Mouse (Mus musculus) heart, embryonic 16.5 days (tissue): Measurements from ENCODE around the gene Ppp4r4. TPM values are rescaled to one million over a fixed set of nuclear protein-coding genes. Genes with fewer than 3 reads are reported as not detected.

Experiments used
- ATAC-seq: fragments of 200-750 bp; cut with Nextera tagmentation; replicated peaks from 2 replicates; pipeline ENCODE4 v1.8.0; 2017; ENCODE audit warnings: moderate number of reproducible peaks; ENCODE audit not compliant: insufficient read depth, low FRiP score; ENCODE audit errors: extremely low read depth
- H3K27ac ChIP-seq: fragments of 300-500 bp; sonication (generic); 2 replicates; pipeline ENCODE4 v1.5.1; 2014; ENCODE audit warnings: mild to moderate bottlenecking, low read length, control low read depth, moderate library complexity
- H3K27me3 ChIP-seq: fragments of 300-500 bp; sonication (generic); 2 replicates; pipeline ENCODE4 v1.6.1; 2014; ENCODE audit warnings: low read length, mixed read lengths; ENCODE audit not compliant: control insufficient read depth, insufficient read depth
- H3K36me3 ChIP-seq: fragments of 300-500 bp; sonication (generic); 2 replicates; pipeline ENCODE4 v1.6.1; 2014; ENCODE audit not compliant: control insufficient read depth, insufficient read depth
- H3K4me1 ChIP-seq: fragments of 300-500 bp; sonication (generic); 2 replicates; pipeline ENCODE4 v1.6.1; 2014; ENCODE audit warnings: low read length, mixed read lengths; ENCODE audit not compliant: control insufficient read depth, insufficient read depth
- H3K4me2 ChIP-seq: fragments of 300-500 bp; sonication (generic); 2 replicates; pipeline ENCODE4 v1.6.1; 2014; ENCODE audit warnings: low read depth, mild to moderate bottlenecking, control low read depth, low read length
- H3K4me3 ChIP-seq: fragments of 300-500 bp; sonication (generic); 2 replicates; pipeline ENCODE4 v1.5.1; 2014; ENCODE audit warnings: mild to moderate bottlenecking, control low read depth, low read length
- H3K9ac ChIP-seq: fragments of 300-500 bp; sonication (generic); 2 replicates; pipeline ENCODE4 v1.6.1; 2014; ENCODE audit warnings: low read length, control low read depth
- H3K9me3 ChIP-seq: fragments of 300-500 bp; sonication (generic); replicated peaks from 2 replicates; pipeline ENCODE4 v1.6.1; 2016; ENCODE audit warnings: low read length; ENCODE audit not compliant: control insufficient read depth
- WGBS: fragments of 180-500 bp; shearing (Covaris S2); extraction: QIAGEN DNeasy Blood & Tissue Kit; methylation state at CpG from one replicate; pipeline ENCODE4 v1.1.7; 2014; 5-methylcytosine and 5-hydroxymethylcytosine counted together
- polyA plus RNA-seq: library from polyadenylated mRNA; unstranded; fragments of >200 nt; fragmentation: Nextera tagmentation; extraction: Ambion mirVana; gene quantifications from 2 replicates; pipeline ENCODE4 v1.2.1, GENCODE M21; 2015

Ppp4r4 gene
- polyA plus RNA-seq, 1 experiment from 2014 or later = 0.17 TPM

GRCm38 (mm10) chr12:103583771-103584170 is 51.7 kb downstream of the Ppp4r4 start:
- no peak for ATAC-seq
- WGBS = 80% methylated on average over 8 of the region's 8 CpGs
- Histone ChIP-seq H3K27me3 (no peaks in the 10 kb centered on the region), H3K4me3 (no peak overlapping the region), H3K9me3 (no peaks in the 10 kb centered on the region), H3K9ac (no peak overlapping the region), H3K36me3 (no peaks in the 10 kb centered on the region), H3K27ac (no peak overlapping the region), H3K4me2 (no peak overlapping the region), H3K4me1 (no peaks in the 10 kb centered on the region)

DNA sequence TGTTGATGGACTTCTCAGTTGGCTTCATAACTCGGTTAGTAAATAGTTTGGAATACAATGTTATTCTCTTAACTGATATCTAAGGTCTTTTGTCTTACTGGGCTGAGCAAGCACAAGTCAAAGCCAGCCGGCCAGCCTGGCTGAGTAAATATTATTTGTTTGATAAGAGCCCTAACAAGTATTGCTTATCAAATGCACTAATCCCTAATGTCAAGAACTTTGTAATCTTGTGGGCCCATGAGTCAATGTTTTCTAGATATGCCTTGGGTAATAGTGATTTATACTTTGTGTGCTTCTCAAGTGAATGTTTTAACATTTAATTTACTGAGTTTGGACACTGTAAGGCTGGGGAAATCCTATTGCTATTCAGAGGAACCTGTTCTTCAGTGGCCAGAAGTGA is 66.3 kb downstream of the Ppp4r4 start:
- H3K36me3 ChIP-seq = no peaks in the 10 kb centered on the region
- no peak overlapping the region for H3K4me3 ChIP-seq
- no peaks in the 10 kb centered on the region for H3K4me1 ChIP-seq
- H3K4me2 ChIP-seq = no peak overlapping the region
- no peak for ATAC-seq
- H3K9me3 ChIP-seq = no peaks in the 10 kb centered on the region
- no peak overlapping the region for H3K27ac ChIP-seq
- H3K9ac ChIP-seq = no peak overlapping the region
- WGBS = 19% methylated on average over 2 of the region's 2 CpGs
- H3K27me3 ChIP-seq = no peaks in the 10 kb centered on the region

DNA sequence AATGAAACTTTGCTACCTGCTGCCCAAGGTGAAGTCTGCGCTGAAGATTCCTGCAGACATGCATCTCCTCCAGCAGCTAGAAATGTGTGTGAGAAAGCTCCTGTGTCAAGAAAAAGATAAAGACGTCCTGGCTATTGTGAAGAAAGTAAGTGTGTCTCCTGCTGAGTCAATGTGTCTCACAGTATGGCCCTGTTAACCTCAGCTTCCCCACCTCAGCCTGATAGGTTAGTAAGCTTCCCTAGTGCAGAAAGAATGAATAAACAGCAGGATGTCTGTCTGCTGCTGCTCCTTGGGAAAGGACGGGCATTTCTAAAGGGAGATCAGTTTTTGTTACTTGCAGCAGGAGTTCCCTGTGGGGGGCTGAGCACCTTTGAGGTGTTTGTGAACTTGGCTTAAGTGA is 68.3 kb downstream of the Ppp4r4 start:
- no peak for ATAC-seq
- H3K9me3 ChIP-seq = no peaks in the 10 kb centered on the region
- H3K4me1 ChIP-seq = no peaks in the 10 kb centered on the region
- no peak overlapping the region for H3K4me2 ChIP-seq
- no peak overlapping the region for H3K4me3 ChIP-seq
- no peaks in the 10 kb centered on the region for H3K36me3 ChIP-seq
- H3K27ac ChIP-seq = no peak overlapping the region
- no peak overlapping the region for H3K9ac ChIP-seq
- no peaks in the 10 kb centered on the region for H3K27me3 ChIP-seq
- 28% methylated on average over 3 of the region's 3 CpGs for whole genome bisulfite sequencing

GRCm38 (mm10) chr12:103601839-103602238 is 69.8 kb downstream of the Ppp4r4 start:
- Histone ChIP-seq H3K4me2 (no peak overlapping the region), H3K4me3 (no peak overlapping the region), H3K9ac (no peak overlapping the region), H3K27ac (no peak overlapping the region), H3K36me3 (no peaks in the 10 kb centered on the region), H3K27me3 (no peaks in the 10 kb centered on the region), H3K9me3 (no peaks in the 10 kb centered on the region), H3K4me1 (no peaks in the 10 kb centered on the region)
- WGBS = 77% methylated on average over 3 of the region's 3 CpGs
- ATAC-seq = no peak

- no peak overlapping the region for H3K27ac ChIP-seq
- 82% methylated on average over 1 of the region's 1 CpGs for WGBS
Observed at GRCm38 (mm10) chr12:103615141-103615540, 83.1 kb downstream of the Ppp4r4 start.

GRCm38 (mm10) chr12:103615734-103616133 is 83.7 kb downstream of the Ppp4r4 start:
- no peak overlapping the region for H3K27ac ChIP-seq
- H3K4me1 ChIP-seq = no peaks in the 10 kb centered on the region
- H3K36me3 ChIP-seq = no peaks in the 10 kb centered on the region
- no peak for ATAC-seq
- H3K4me2 ChIP-seq = no peak overlapping the region
- no peaks in the 10 kb centered on the region for H3K27me3 ChIP-seq
- no peaks in the 10 kb centered on the region for H3K9me3 ChIP-seq
- no peak overlapping the region for H3K4me3 ChIP-seq
- no peak overlapping the region for H3K9ac ChIP-seq
- 73% methylated on average over 4 of the region's 4 CpGs for WGBS

More at GRCm38 (mm10) chr12:103615141-103615540, 83.1 kb downstream of the Ppp4r4 start:
- ATAC-seq = no peak
- Histone ChIP-seq H3K9me3 (no peaks in the 10 kb centered on the region), H3K4me1 (no peaks in the 10 kb centered on the region), H3K9ac (no peak overlapping the region), H3K4me2 (no peak overlapping the region), H3K36me3 (no peaks in the 10 kb centered on the region), H3K27me3 (no peaks in the 10 kb centered on the region), H3K4me3 (no peak overlapping the region)

GRCm38 (mm10) chr12:103616860-103617261 is 84.8 kb downstream of the Ppp4r4 start:
- Histone ChIP-seq H3K9ac (no peak overlapping the region), H3K4me1 (no peaks in the 10 kb centered on the region), H3K4me3 (no peak overlapping the region), H3K27ac (no peak overlapping the region), H3K9me3 (no peaks in the 10 kb centered on the region), H3K27me3 (no peaks in the 10 kb centered on the region), H3K4me2 (no peak overlapping the region), H3K36me3 (no peaks in the 10 kb centered on the region)
- 46% methylated on average over 10 of the region's 10 CpGs for WGBS
- ATAC-seq = no peak

DNA sequence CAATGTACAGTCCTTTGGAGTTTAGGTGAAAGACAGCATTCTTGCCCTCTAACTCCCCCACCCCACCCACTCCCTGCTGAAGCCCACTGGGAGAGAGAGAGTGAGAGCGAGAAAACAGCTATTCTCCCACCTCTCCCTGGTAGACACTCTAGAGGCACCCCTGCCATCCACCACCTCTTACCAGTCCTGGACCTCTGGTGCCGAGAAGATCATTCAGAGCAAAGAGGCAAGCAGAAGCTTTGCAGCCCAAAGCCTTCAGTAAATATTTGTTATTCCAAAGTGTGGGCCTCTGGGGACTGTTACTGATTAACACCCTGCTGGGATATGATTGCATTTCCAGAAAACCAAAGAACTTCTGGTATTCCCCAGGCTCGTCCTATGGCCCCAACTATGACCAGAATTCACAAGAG is 99.1 kb downstream of the Ppp4r4 start, which contains the start of gene Serpina10:
TSS of gene Serpina10 (minus strand) at position 242 of the 410 bp plus-strand sequence.
- Histone ChIP-seq H3K27me3 (no peaks in the 10 kb centered on the region), H3K36me3 (no peaks in the 10 kb centered on the region), H3K27ac (no peak within 1 kb of the TSS), H3K9ac (no peak within 1 kb of the TSS), H3K4me1 (no peaks in the 10 kb centered on the region), H3K4me2 (no peak within 1 kb of the TSS), H3K4me3 (no peak within 1 kb of the TSS), H3K9me3 (no peaks in the 10 kb centered on the region)
- WGBS = 62% methylated on average over 3 of the region's 3 CpGs
- no peak for ATAC-seq

GRCm38 (mm10) chr12:103634430-103634829 is 102.3 kb downstream of the Ppp4r4 start:
- Histone ChIP-seq H3K4me2 (no peak overlapping the region), H3K9ac (no peak overlapping the region), H3K27ac (no peak overlapping the region), H3K4me3 (no peak overlapping the region), H3K27me3 (no peaks in the 10 kb centered on the region), H3K36me3 (no peaks in the 10 kb centered on the region), H3K9me3 (no peaks in the 10 kb centered on the region), H3K4me1 (no peaks in the 10 kb centered on the region)
- ATAC-seq = no peak
- 77% methylated on average over 2 of the region's 2 CpGs for WGBS

GRCm38 (mm10) chr12:103635846-103636245 is 103.8 kb downstream of the Ppp4r4 start:
- H3K9ac ChIP-seq = no peak overlapping the region
- no peak overlapping the region for H3K4me2 ChIP-seq
- H3K27me3 ChIP-seq = no peaks in the 10 kb centered on the region
- no peaks in the 10 kb centered on the region for H3K4me1 ChIP-seq
- H3K4me3 ChIP-seq = no peak overlapping the region
- H3K27ac ChIP-seq = no peak overlapping the region
- H3K36me3 ChIP-seq = no peaks in the 10 kb centered on the region
- 73% methylated on average over 2 of the region's 2 CpGs for WGBS
- H3K9me3 ChIP-seq = no peaks in the 10 kb centered on the region
- no peak for ATAC-seq
